Mouse (Mus musculus): ENCODE results near the gene Unk.

The Unk gene

GRCm38 (mm10) chr11:116104006-116104646, 74.0 kb downstream of the Unk start:
- ATAC-seq (ENCODE audit: insufficient number of reproducible peaks, low FRiP score, low TSS enrichment) = no peak

GRCm38 (mm10) chr11:116105065-116105464, 74.9 kb downstream of the Unk start:
- ATAC-seq (ENCODE audit: insufficient number of reproducible peaks, low FRiP score, low TSS enrichment) = no peak

GRCm38 (mm10) chr11:116106154-116106962, 76.2 kb downstream of the Unk start:
- ATAC-seq (ENCODE audit: insufficient number of reproducible peaks, low FRiP score, low TSS enrichment) = no peak

GRCm38 (mm10) chr11:116106963-116107776, 77.0 kb downstream of the Unk start:
- ATAC-seq (ENCODE audit: insufficient number of reproducible peaks, low FRiP score, low TSS enrichment) = no peak

GRCm38 (mm10) chr11:116107777-116108285, 77.7 kb downstream of the Unk start:
- ATAC-seq (ENCODE audit: insufficient number of reproducible peaks, low FRiP score, low TSS enrichment) = no peak

- no peak for ATAC-seq (ENCODE audit: insufficient number of reproducible peaks, low FRiP score, low TSS enrichment)
These were observed 78.5 kb downstream of the Unk start for GRCm38 (mm10) chr11:116108464-116109137.

- ATAC-seq (ENCODE audit: insufficient number of reproducible peaks, low FRiP score, low TSS enrichment) = no peak
These were observed 79.4 kb downstream of the Unk start for GRCm38 (mm10) chr11:116109441-116110081.

GRCm38 (mm10) chr11:116110131-116110530, 80.0 kb downstream of the Unk start:
- ATAC-seq (ENCODE audit: insufficient number of reproducible peaks, low FRiP score, low TSS enrichment) = no peak

GRCm38 (mm10) chr11:116110540-116110939, 80.4 kb downstream of the Unk start:
- ATAC-seq (ENCODE audit: insufficient number of reproducible peaks, low FRiP score, low TSS enrichment) = no peak
